Mouse (Mus musculus): ENCODE data around the gene Fcho1.

- TF ChIP-seq CTCF (IDR thresholded peaks at IDR 0.05; ENCODE audit: extremely low read depth, insufficient read length, insufficient replicate concordance, low read depth, low read length) (no peak), POLR2A (IDR thresholded peaks at IDR 0.05; ENCODE audit: low read depth, low read length) (no peak)
Observed at GRCm38 (mm10) chr8:71719218-71719617, 6.3 kb downstream of the Fcho1 start.
